Mouse (Mus musculus) MEL (cell line): ENCODE measurements around the gene Egln3. TPM values are rescaled to one million over a fixed set of nuclear protein-coding genes. Genes with fewer than 3 reads are reported as not detected.

ENCODE experiments used
- DNase-seq: peaks from one replicate; pipeline ENCODE4 v3.0.0; 2011; ENCODE audit warnings: low read depth, low spot score
- H3K27ac ChIP-seq: 2 replicates; pipeline ENCODE4 v1.5.1; 2012; ENCODE audit warnings: low read depth, mild to moderate bottlenecking, control low read depth, low read length, moderate library complexity; ENCODE audit not compliant: control insufficient read depth
- H3K27me3 ChIP-seq, 2 experiments: fragments of 150-350 bp in 1 of 2; sonication (generic) in 1 of 2; 2 replicates each; pipeline ENCODE4 v1.6.1; 2012; ENCODE audit warnings: low read length in 2 of 2, mild to moderate bottlenecking in 2 of 2, improper control_type of control experiment in 1 of 2, moderate library complexity in 1 of 2; ENCODE audit not compliant: insufficient read depth in 2 of 2, control insufficient read depth in 1 of 2
- H3K36me3 ChIP-seq, 2 experiments: 2 replicates each; pipeline ENCODE4 v1.6.1; 2012 to 2014; ENCODE audit warnings: low read length in 2 of 2, improper control_type of control experiment in 1 of 2, inconsistent platforms in 1 of 2, mild to moderate bottlenecking in 1 of 2; ENCODE audit not compliant: insufficient read depth in 2 of 2, control insufficient read depth in 1 of 2
- H3K4me1 ChIP-seq, 2 experiments: fragments of 150-350 bp in 1 of 2; sonication (generic) in 1 of 2; 2 replicates each; pipeline ENCODE4 v1.6.1; 2012; ENCODE audit warnings: low read length in 2 of 2, improper control_type of control experiment in 1 of 2, mild to moderate bottlenecking in 1 of 2; ENCODE audit not compliant: insufficient read depth in 2 of 2, control insufficient read depth in 1 of 2
- H3K4me3 ChIP-seq, 2 experiments: fragments of 150-350 bp in 1 of 2; sonication (generic) in 1 of 2; 2 replicates each; pipeline ENCODE4 v1.5.1; 2012; ENCODE audit warnings: low read depth in 2 of 2, low read length in 2 of 2, mild to moderate bottlenecking in 2 of 2, moderate library complexity in 2 of 2, control low read depth in 1 of 2, improper control_type of control experiment in 1 of 2; ENCODE audit not compliant: control insufficient read depth in 1 of 2, insufficient read depth in 1 of 2
- H3K79me2 ChIP-seq: 2 replicates; pipeline ENCODE4 v1.6.1; 2012; ENCODE audit warnings: mild to moderate bottlenecking, low read length, moderate library complexity; ENCODE audit not compliant: control insufficient read depth, poor library complexity, insufficient read depth
- H3K9ac ChIP-seq: 2 replicates; pipeline ENCODE4 v1.6.1; 2012; ENCODE audit warnings: low read depth, mild to moderate bottlenecking, control low read depth, low read length, moderate library complexity; ENCODE audit not compliant: control insufficient read depth, poor library complexity, severe bottlenecking
- H3K9me3 ChIP-seq: fragments of 150-350 bp; sonication (generic); replicated peaks from 2 replicates; pipeline ENCODE4 v1.6.1; 2012; ENCODE audit warnings: mild to moderate bottlenecking, low read length, improper control_type of control experiment, moderate library complexity; ENCODE audit not compliant: insufficient read depth
- BHLHE40 ChIP-seq: IDR thresholded peaks from 2 replicates; pipeline ENCODE4 v1.6.1; 2012; ENCODE audit warnings: low read depth, mild to moderate bottlenecking, inconsistent platforms, low read length, improper control_type of control experiment, borderline replicate concordance
- CHD1 ChIP-seq: IDR thresholded peaks from 2 replicates; pipeline ENCODE4 v1.6.1; 2012; ENCODE audit warnings: low read depth, mild to moderate bottlenecking, inconsistent platforms, low read length, improper control_type of control experiment
- ELF1 ChIP-seq: IDR thresholded peaks from 2 replicates; pipeline ENCODE4 v1.6.1; 2014; ENCODE audit warnings: low read depth, mild to moderate bottlenecking, inconsistent platforms, low read length, improper control_type of control experiment, moderate library complexity
- ETS1 ChIP-seq: IDR thresholded peaks from 2 replicates; pipeline ENCODE4 v1.6.1; 2012; ENCODE audit warnings: low read depth, mild to moderate bottlenecking, inconsistent platforms, low read length, improper control_type of control experiment, moderate library complexity
- GATA1 ChIP-seq: IDR thresholded peaks from 2 replicates; pipeline ENCODE4 v1.6.1; 2011; ENCODE audit warnings: low read depth, low read length, improper control_type of control experiment
- MYB ChIP-seq: IDR thresholded peaks from 2 replicates; pipeline ENCODE4 v1.6.1; 2011; ENCODE audit warnings: mild to moderate bottlenecking, low read depth, low read length, improper control_type of control experiment
- NRF1 ChIP-seq: IDR thresholded peaks from 2 replicates; pipeline ENCODE4 v1.6.1; 2014; ENCODE audit warnings: low read depth, mild to moderate bottlenecking, inconsistent platforms, low read length, improper control_type of control experiment, moderate library complexity; ENCODE audit not compliant: poor library complexity, insufficient read depth, severe bottlenecking
- POLR2AphosphoS5 ChIP-seq: IDR thresholded peaks from 2 replicates; pipeline ENCODE4 v1.6.1; 2012; ENCODE audit warnings: low read depth, borderline replicate concordance, mild to moderate bottlenecking, inconsistent platforms, low read length, moderate library complexity, mixed read lengths
- RAD21 ChIP-seq: IDR thresholded peaks from 2 replicates; pipeline ENCODE4 v1.6.1; 2011; ENCODE audit warnings: mild to moderate bottlenecking, low read depth, low read length, improper control_type of control experiment
- RCOR1 ChIP-seq: IDR thresholded peaks from 2 replicates; pipeline ENCODE4 v1.6.1; 2012; ENCODE audit warnings: low read depth, mild to moderate bottlenecking, inconsistent platforms, low read length, improper control_type of control experiment
- SIN3A ChIP-seq: IDR thresholded peaks from 2 replicates; pipeline ENCODE4 v1.6.1; 2012; ENCODE audit warnings: low read length, improper control_type of control experiment, inconsistent platforms
- TAL1 ChIP-seq: IDR thresholded peaks from 2 replicates; pipeline ENCODE4 v1.6.1; 2012; ENCODE audit warnings: mild to moderate bottlenecking, inconsistent platforms, low read length, moderate library complexity, mixed read lengths
- TCF12 ChIP-seq: IDR thresholded peaks from 2 replicates; pipeline ENCODE4 v1.6.1; 2014; ENCODE audit warnings: low read depth, mild to moderate bottlenecking, inconsistent platforms, low read length, improper control_type of control experiment, moderate library complexity
- UBTF ChIP-seq: IDR thresholded peaks from 2 replicates; pipeline ENCODE4 v1.6.1; 2012; ENCODE audit warnings: low read depth, mild to moderate bottlenecking, inconsistent platforms, low read length, improper control_type of control experiment, moderate library complexity, borderline replicate concordance; ENCODE audit not compliant: insufficient read depth
- USF1 ChIP-seq: IDR thresholded peaks from 2 replicates; pipeline ENCODE4 v1.6.1; 2014; ENCODE audit warnings: low read depth, mild to moderate bottlenecking, inconsistent platforms, low read length, improper control_type of control experiment, moderate library complexity
- USF2 ChIP-seq, 2 experiments: IDR thresholded peaks; 2 replicates each; pipeline ENCODE4 v1.6.1; 2011 to 2012; ENCODE audit warnings: improper control_type of control experiment in 2 of 2, low read length in 2 of 2, borderline replicate concordance in 1 of 2, inconsistent platforms in 1 of 2, low read depth in 1 of 2, mild to moderate bottlenecking in 1 of 2; ENCODE audit not compliant: insufficient read depth in 1 of 2
- ZC3H11A ChIP-seq: IDR thresholded peaks from 2 replicates; pipeline ENCODE4 v1.6.1; 2012; ENCODE audit warnings: low read depth, mild to moderate bottlenecking, inconsistent platforms, low read length, improper control_type of control experiment
- ZKSCAN1 ChIP-seq: IDR thresholded peaks from 2 replicates; pipeline ENCODE4 v1.6.1; 2012; ENCODE audit warnings: low read depth, mild to moderate bottlenecking, inconsistent platforms, low read length, improper control_type of control experiment, moderate library complexity
- ZMIZ1 ChIP-seq: IDR thresholded peaks from 2 replicates; pipeline ENCODE4 v1.6.1; 2012; ENCODE audit warnings: low read depth, mild to moderate bottlenecking, inconsistent platforms, low read length, improper control_type of control experiment, moderate library complexity
- ZNF384 ChIP-seq: IDR thresholded peaks from 2 replicates; pipeline ENCODE4 v1.6.1; 2012; ENCODE audit warnings: low read depth, mild to moderate bottlenecking, inconsistent platforms, low read length, improper control_type of control experiment
- polyA plus RNA-seq, 2 experiments: library from polyadenylated mRNA; stranded (reverse) in 1 of 2; unstranded in 1 of 2; fragments of >175 nt in 1 of 2; fragments of >200 nt in 1 of 2; gene quantifications; 2 replicates each; pipeline versions ENCODE4 v1.2.1 to v1.2.4; 2012; ENCODE audit warnings: low replicate concordance in 2 of 2, low read depth in 1 of 2; ENCODE audit not compliant: insufficient read length in 2 of 2, insufficient read depth in 1 of 2, missing spikeins in 1 of 2
- total RNA-seq: library from RNA; depleted of rRNA; stranded (reverse); fragments of 300-350 nt; gene quantifications from 2 replicates; pipeline ENCODE4 v1.2.3, GENCODE M21; 2012

Egln3 gene
- total and polyA plus RNA-seq, 3 experiments, result 3.2 to 30.1 TPM; not detected in 1

GRCm38 (mm10) chr12:54194159-54194558 lies 9.5 kb downstream of the Egln3 start:
- DNase-seq, result no peak
- no peaks in the 10 kb centered on the region for H3K27me3 ChIP-seq
- H3K9me3 ChIP-seq, result no peaks in the 10 kb centered on the region
- H3K27ac ChIP-seq, result no peak overlapping the region
- no peak for TF ChIP-seq ZNF384
- TF ChIP-seq TCF12, result no peak
- no peak for TF ChIP-seq USF1
- TF ChIP-seq RCOR1, result no peak
- no peak for TF ChIP-seq GATA1
- TF ChIP-seq UBTF, result no peak
- no peak for TF ChIP-seq CHD1
- TF ChIP-seq SIN3A, result no peak
- no peak for TF ChIP-seq POLR2AphosphoS5
- TF ChIP-seq NRF1, result no peak
- no peak for TF ChIP-seq ZKSCAN1
- TF ChIP-seq ZC3H11A, result no peak
- no peak for TF ChIP-seq TAL1
- no peak for TF ChIP-seq MYB
- no peak for TF ChIP-seq USF2 (IDR thresholded peaks at IDR 0.05; ENCODE audit: borderline replicate concordance in 1 of 2, insufficient read depth in 1 of 2, low read depth in 1 of 2, low read length in 2 of 2)
- TF ChIP-seq BHLHE40, result no peak
- TF ChIP-seq ELF1, result no peak
- H3K79me2 ChIP-seq, result no peaks in the 10 kb centered on the region
- H3K4me1 ChIP-seq, result peaks cover 19% of the 10 kb centered on the region in 2 experiments
- H3K36me3 ChIP-seq, result peaks cover 0 to 9% of the 10 kb centered on the region in 2 experiments; a peak in 3 of 4 replicates
- H3K4me3 ChIP-seq, result no peak overlapping the region
- H3K9ac ChIP-seq, result no peak overlapping the region

GRCm38 (mm10) chr12:54192305-54192661 lies 11.4 kb downstream of the Egln3 start:
- DNase-seq, result no peak
- Histone ChIP-seq H3K79me2 (no peaks in the 10 kb centered on the region), H3K9me3 (no peaks in the 10 kb centered on the region), H3K36me3 (peaks cover 0 to 12% of the 10 kb centered on the region in 2 experiments; a peak in 3 of 4 replicates), H3K9ac (peak overlapping the region; percentile 48), H3K27ac (peak overlapping the region; percentile 6; the same call in 1 of the 2 replicates), H3K4me1 (peaks cover 28 to 29% of the 10 kb centered on the region in 2 experiments), H3K4me3 (peak overlapping the region; percentile 41 to 83), H3K27me3 (no peaks in the 10 kb centered on the region)
- TF ChIP-seq POLR2AphosphoS5 (no peak), ETS1 (no peak), RAD21 (no peak), ZNF384 (peak; percentile 70; the same call in 1 of the 2 replicates), ZMIZ1 (no peak)
